Mouse (Mus musculus) embryonic fibroblast, embryonic 13.5 days (primary cell): ENCODE measurements around the gene Trp53rkb.

Source experiments
- CTCF ChIP-seq: IDR thresholded peaks from 2 replicates; pipeline ENCODE4 v1.5.1; 2011; ENCODE audit warnings: mild to moderate bottlenecking, control low read depth, low read length, moderate library complexity, borderline replicate concordance; ENCODE audit not compliant: insufficient read depth
- POLR2A ChIP-seq: IDR thresholded peaks from 2 replicates; pipeline ENCODE4 v1.6.1; 2011; ENCODE audit warnings: low read depth, mild to moderate bottlenecking, control low read depth, low read length, moderate library complexity

DNA sequence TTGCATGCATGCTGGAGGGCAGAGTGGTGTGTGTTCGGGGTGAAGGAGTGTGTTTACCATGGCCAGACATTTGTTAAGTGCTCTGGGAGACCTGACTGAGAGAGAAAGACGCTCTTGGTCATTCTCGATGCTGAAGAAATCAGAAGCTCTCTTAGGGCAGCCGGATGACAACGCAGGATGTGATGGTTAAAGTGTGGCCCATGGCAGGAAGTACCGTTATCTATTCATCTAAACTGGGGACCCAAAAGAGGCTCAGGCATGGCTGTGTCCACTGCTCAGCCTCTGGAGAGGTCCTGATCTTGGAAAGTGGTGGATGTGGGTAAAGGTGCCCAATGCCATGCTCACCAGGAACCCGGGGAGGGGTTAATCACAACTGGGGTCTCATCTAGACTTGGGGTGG is 37.6 kb upstream of the Trp53rkb start:
- no peak for TF ChIP-seq CTCF
- TF ChIP-seq POLR2A: no peak
